ENCODE assay signal across 29 mouse cellular contexts in genomic region chr2:49160232-49160947, GRCm38 (mm10).
DNase-seq lines count a peak whose midpoint lies in the region; ATAC-seq and TF ChIP-seq lines count a peak whose summit lies in the region.
"Had no signal": no experiment of that assay in that cellular context is flagged by ENCODE, and none has a peak within 500 bp of the region (broad histone marks: within the 10 kb centered on the region; RNA-seq: fewer than 3 reads in every experiment).

No protein-coding gene starts in this region.

- H3K27ac ChIP-seq in MEL (ENCODE audit: control insufficient read depth, low read depth, low read length): peak overlapping the region; percentile 76
- H3K27ac ChIP-seq in liver, embryonic 14.5 days: no peak overlapping the region
- H3K27ac ChIP-seq: embryonic facial prominence, embryonic 12.5 days; forebrain, embryonic 13.5 days; hindbrain, embryonic 10.5 days; intestine, embryonic 15.5 days; layer of hippocampus, adult 2 months; limb, embryonic 10.5 days; midbrain, embryonic 12.5 days had no signal

- H3K36me3 ChIP-seq in MEL (ENCODE audit: control insufficient read depth in 1 of 2, insufficient read depth in 2 of 2, low read length in 2 of 2): peaks cover 0 to 17% of the 10 kb centered on the region in 2 experiments; a peak in 2 of 4 replicates
- H3K36me3 ChIP-seq in liver, embryonic 14.5 days (replicated peaks; ENCODE audit: control insufficient read depth, insufficient read depth, low read depth): no peaks in the 10 kb centered on the region; the same call in 1 of the 2 replicates
- H3K36me3 ChIP-seq: embryonic facial prominence, embryonic 12.5 days; intestine, embryonic 15.5 days had no signal

- H3K79me2 ChIP-seq in MEL (ENCODE audit: control insufficient read depth, insufficient read depth, low read length, poor library complexity): no peaks in the 10 kb centered on the region; the same call in 1 of the 2 replicates

- 26% methylated on average over 5 of the region's 5 CpGs for WGBS in liver, embryonic 14.5 days (ENCODE audit: insufficient replicate concordance)

- peaks cover 7 to 17% of the 10 kb centered on the region in 2 experiments for H3K4me1 ChIP-seq in MEL (ENCODE audit: control insufficient read depth in 1 of 2, insufficient read depth in 2 of 2, low read length in 2 of 2)
- no peaks in the 10 kb centered on the region for H3K4me1 ChIP-seq in liver, embryonic 14.5 days (replicated peaks; ENCODE audit: control insufficient read depth in 2 of 2, insufficient read depth in 2 of 2, low read length in 1 of 2)
- H3K4me1 ChIP-seq: embryonic facial prominence, embryonic 12.5 days; forebrain, embryonic 13.5 days; heart, embryonic 12.5 days; hindbrain, embryonic 10.5 days; intestine, embryonic 15.5 days; limb, embryonic 10.5 days; midbrain, embryonic 12.5 days had no signal

- peak; percentile 85 to 87 for TF ChIP-seq EP300 in MEL (IDR thresholded peaks at IDR 0.05; ENCODE audit: low read depth in 1 of 2, low read length in 2 of 2)
- no peak for TF ChIP-seq EP300 in liver, embryonic 14.5 days (IDR thresholded peaks at IDR 0.05; ENCODE audit: low read depth)

- TF ChIP-seq CTCF in MEL (IDR thresholded peaks at IDR 0.05 in 2 of 3, conservative IDR thresholded peaks at IDR 0.05 in 1 of 3; ENCODE audit: control insufficient read depth in 1 of 3, insufficient read depth in 1 of 3, low read depth in 2 of 3, low read length in 3 of 3, poor library complexity in 1 of 3, severe bottlenecking in 1 of 3): no peak
- no peak for TF ChIP-seq CTCF in liver, embryonic 14.5 days (IDR thresholded peaks at IDR 0.05; ENCODE audit: low read depth)

- peak; percentile 83 for DNase-seq in MEL (ENCODE audit: low read depth, low spot score)
- peak; percentile 42 for DNase-seq in c-Kit-positive CD71-positive TER-119-positive erythroid progenitor cells, embryonic 14.5 days (ENCODE audit: low spot score)
- DNase-seq in liver, embryonic 14.5 days (ENCODE audit: low read depth in 3 of 3, low spot score in 3 of 3): peak in 2 of 3 experiments; percentile 18 to 19
- peak; percentile 9 for DNase-seq in retina, embryonic 14.5 days (ENCODE audit: low spot score)
- DNase-seq in urinary bladder, adult 18-20 months (ENCODE audit: low spot score in 2 of 2): no peak
- DNase-seq in urinary bladder, postnatal 10 days (ENCODE audit: low spot score): no peak
- no peak for DNase-seq in neural tube, embryonic 10.5 days (ENCODE audit: extremely low spot score, low spot score)
- DNase-seq: adrenal gland, postnatal 10 days; B cell, adult 2 months; cerebellum, adult 11-12 months; cerebellum, postnatal 10 days; heart, adult 11 months; heart, postnatal 10 days; kidney, adult 8-10 months; kidney, postnatal 10 days; lung, postnatal 10 days; right cerebral cortex, postnatal 4 days; thymus, postnatal 4 days had no signal

- no peaks in the 10 kb centered on the region for H3K9me3 ChIP-seq in MEL (replicated peaks; ENCODE audit: insufficient read depth, low read length)
- H3K9me3 ChIP-seq in liver, embryonic 14.5 days (ENCODE audit: control insufficient read depth, low read length): no peaks in the 10 kb centered on the region
- H3K9me3 ChIP-seq: embryonic facial prominence, embryonic 12.5 days; forebrain, embryonic 13.5 days; hindbrain, embryonic 10.5 days; intestine, embryonic 15.5 days; limb, embryonic 10.5 days; midbrain, embryonic 12.5 days had no signal

- TF ChIP-seq POLR2A in MEL (IDR thresholded peaks at IDR 0.05; ENCODE audit: control insufficient read depth in 1 of 2, insufficient read depth in 1 of 2, low read depth in 1 of 2, low read length in 2 of 2, poor library complexity in 1 of 2): no peak

- no peaks in the 10 kb centered on the region for H3K27me3 ChIP-seq in MEL (ENCODE audit: control insufficient read depth in 1 of 2, insufficient read depth in 2 of 2, low read length in 2 of 2)
- H3K27me3 ChIP-seq in liver, embryonic 14.5 days (ENCODE audit: control insufficient read depth, insufficient read depth, low read length): no peaks in the 10 kb centered on the region
- H3K27me3 ChIP-seq: CH12.LX; embryonic facial prominence, embryonic 12.5 days; forebrain, embryonic 13.5 days; heart, embryonic 12.5 days; intestine, embryonic 15.5 days; midbrain, embryonic 12.5 days had no signal

- H3K4me3 ChIP-seq in MEL (ENCODE audit: control insufficient read depth in 1 of 2, insufficient read depth in 1 of 2, low read depth in 2 of 2, low read length in 2 of 2): peak overlapping the region; percentile 17 to 45; a peak in 2 of 4 replicates
- no peak overlapping the region for H3K4me3 ChIP-seq in liver, embryonic 14.5 days (ENCODE audit: insufficient read depth in 1 of 2, low read depth in 2 of 2, low read length in 2 of 2)
- H3K4me3 ChIP-seq: embryonic facial prominence, embryonic 12.5 days; erythroblast, embryonic 14.5 days; forebrain, embryonic 13.5 days; heart, embryonic 12.5 days; hindbrain, embryonic 10.5 days; intestine, embryonic 15.5 days; layer of hippocampus, adult 2 months; limb, embryonic 10.5 days; midbrain, embryonic 12.5 days had no signal

- peak; percentile 94 for ATAC-seq in liver, embryonic 14.5 days (ENCODE audit: insufficient read depth)
- ATAC-seq: forebrain, embryonic 13.5 days; hindbrain, embryonic 16.5 days; intestine, embryonic 15.5 days had no signal

- no peak for TF ChIP-seq RAD21 in MEL (IDR thresholded peaks at IDR 0.05; ENCODE audit: low read depth, low read length)

- 0 out of 2 replicates have a peak overlapping the region, but pooled peaks have one; percentile 6 for H3K9ac ChIP-seq in MEL (ENCODE audit: control insufficient read depth, low read depth, low read length, poor library complexity, severe bottlenecking)
- no peak overlapping the region for H3K9ac ChIP-seq in liver, embryonic 14.5 days (replicated peaks)
- H3K9ac ChIP-seq: embryonic facial prominence, embryonic 12.5 days; forebrain, embryonic 13.5 days; heart, embryonic 12.5 days; intestine, embryonic 15.5 days; midbrain, embryonic 12.5 days had no signal

- H3K4me2 ChIP-seq in liver, embryonic 14.5 days (ENCODE audit: low read depth): peak overlapping the region; percentile 4; the same call in 1 of the 2 replicates
- H3K4me2 ChIP-seq: embryonic facial prominence, embryonic 12.5 days; forebrain, embryonic 13.5 days; heart, embryonic 12.5 days; intestine, embryonic 15.5 days; midbrain, embryonic 12.5 days had no signal

TF ChIP-seq in MEL, 35 proteins besides CTCF, POLR2A, EP300 and RAD21 (continues in another document):
- TF ChIP-seq ETS1 (IDR thresholded peaks at IDR 0.05; ENCODE audit: low read depth, low read length) (peak; percentile 91), E2F4 (IDR thresholded peaks at IDR 0.05; ENCODE audit: borderline replicate concordance, low read depth, low read length) (no peak), MAFK (IDR thresholded peaks at IDR 0.05; ENCODE audit: borderline replicate concordance, low read depth, low read length) (peak; percentile 75; the same call in 1 of the 2 replicates), TAL1 (IDR thresholded peaks at IDR 0.05; ENCODE audit: low read length) (no peak; the same call in 1 of the 2 replicates), MAZ (IDR thresholded peaks at IDR 0.05; ENCODE audit: low read depth, low read length) (no peak), POLR2AphosphoS2 (IDR thresholded peaks at IDR 0.05; ENCODE audit: low read length) (no peak), MEF2A (IDR thresholded peaks at IDR 0.05; ENCODE audit: extremely low read depth, insufficient replicate concordance, low read depth, low read length, poor library complexity, severe bottlenecking) (no peak), ELF1 (IDR thresholded peaks at IDR 0.05; ENCODE audit: low read depth, low read length) (no peak), HCFC1 (IDR thresholded peaks at IDR 0.05; ENCODE audit: low read depth, low read length) (peak; percentile 25; the same call in 1 of the 2 replicates), GATA1 (IDR thresholded peaks at IDR 0.05; ENCODE audit: low read depth, low read length) (peak; percentile 84), MAX (IDR thresholded peaks at IDR 0.05; ENCODE audit: low read length) (peak; percentile 87), TBP (IDR thresholded peaks at IDR 0.05; ENCODE audit: low read depth, low read length) (no peak), UBTF (IDR thresholded peaks at IDR 0.05; ENCODE audit: borderline replicate concordance, insufficient read depth, low read depth, low read length) (no peak), BHLHE40 (IDR thresholded peaks at IDR 0.05; ENCODE audit: borderline replicate concordance, low read depth, low read length) (peak; percentile 77; the same call in 1 of the 2 replicates), TCF12 (IDR thresholded peaks at IDR 0.05; ENCODE audit: low read depth, low read length) (peak; percentile 58; the same call in 1 of the 2 replicates), SMC3 (IDR thresholded peaks at IDR 0.05; ENCODE audit: low read depth, low read length) (no peak; the same call in 1 of the 2 replicates), RCOR1 (IDR thresholded peaks at IDR 0.05; ENCODE audit: low read depth, low read length) (peak; percentile 90), ZNF384 (IDR thresholded peaks at IDR 0.05; ENCODE audit: low read depth, low read length) (no peak), POLR2AphosphoS5 (IDR thresholded peaks at IDR 0.05; ENCODE audit: borderline replicate concordance, low read depth, low read length) (no peak), MXI1 (IDR thresholded peaks at IDR 0.05; ENCODE audit: low read depth, low read length) (peak; percentile 68; the same call in 1 of the 2 replicates), CHD1 (IDR thresholded peaks at IDR 0.05; ENCODE audit: low read depth, low read length) (no peak), KAT2A (conservative IDR thresholded peaks at IDR 0.05; ENCODE audit: low read depth, low read length) (no peak), SIN3A (IDR thresholded peaks at IDR 0.05; ENCODE audit: low read length) (peak; percentile 76), USF1 (IDR thresholded peaks at IDR 0.05; ENCODE audit: low read depth, low read length) (peak; percentile 81), CHD2 (IDR thresholded peaks at IDR 0.05; ENCODE audit: low read length) (no peak), MYB (IDR thresholded peaks at IDR 0.05; ENCODE audit: low read depth, low read length) (peak; percentile 81), ZC3H11A (IDR thresholded peaks at IDR 0.05; ENCODE audit: low read depth, low read length) (0 out of 2 replicates have a peak, but pooled peaks have one; percentile 19), MYC (IDR thresholded peaks at IDR 0.05; ENCODE audit: low read depth, low read length) (peak; percentile 88), NELFE (IDR thresholded peaks at IDR 0.05; ENCODE audit: low read depth, low read length) (no peak), USF2 (IDR thresholded peaks at IDR 0.05; ENCODE audit: borderline replicate concordance in 1 of 2, insufficient read depth in 1 of 2, low read depth in 1 of 2, low read length in 2 of 2) (0 out of 4 replicates have a peak, but pooled peaks of 1 of the 2 experiments have one; percentile 40), ZKSCAN1 (IDR thresholded peaks at IDR 0.05; ENCODE audit: low read depth, low read length) (no peak)

Comparison
In these comparisons a context has a peak if more than half of its experiments do, and no peak if none do; other contexts are left out.
1. DNase-seq: peak in MEL (single experiment), c-Kit-positive CD71-positive TER-119-positive erythroid progenitor cells, embryonic 14.5 days (single experiment), liver, embryonic 14.5 days (2 of 3) and retina, embryonic 14.5 days (single experiment); none in urinary bladder, adult 18-20 months (0 of 2), urinary bladder, postnatal 10 days (single experiment) and neural tube, embryonic 10.5 days (single experiment).
2. H3K4me3 ChIP-seq: peak in MEL (2 of 2); none in liver, embryonic 14.5 days (0 of 2).